Mouse (Mus musculus): ENCODE measurements around the gene Adamts2. TPM values are rescaled to one million over a fixed set of nuclear protein-coding genes. Genes with fewer than 3 reads are reported as not detected.

Adamts2 gene
- total RNA-seq, 2 experiments from 2014 or later, result 6.1 to 9.8 TPM

DNA sequence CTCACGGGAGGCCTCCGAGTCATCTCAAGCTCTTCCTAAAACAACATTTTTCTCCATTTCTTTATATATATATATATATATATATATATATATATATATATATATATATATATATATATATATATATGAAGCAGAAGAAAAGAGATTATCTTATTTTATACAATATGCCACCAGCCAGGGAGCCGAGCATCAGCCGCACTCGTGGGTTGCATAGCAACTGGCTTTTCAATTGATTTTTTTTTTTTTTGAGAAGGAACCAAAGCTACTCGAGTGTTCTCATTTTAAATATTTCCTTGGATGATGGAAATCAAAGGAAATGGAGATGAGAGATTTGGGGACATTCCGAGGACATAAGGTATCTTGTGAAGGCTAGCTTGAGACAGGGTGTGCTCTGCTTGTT is 164.6 kb downstream of the Adamts2 start:
- DNase-seq, result no peak
- no peak overlapping the region for H3K27ac ChIP-seq
- H3K4me3 ChIP-seq, result no peak overlapping the region
- intact Hi-C loops (cut with DNase I), result loop anchor here (5.0 kb wide), 3 partner anchors 89 to 164 kb away; partner anchors contain the start of gene Adamts2
- TF ChIP-seq CTCF (IDR thresholded peaks at IDR 0.05), result no peak

DNA sequence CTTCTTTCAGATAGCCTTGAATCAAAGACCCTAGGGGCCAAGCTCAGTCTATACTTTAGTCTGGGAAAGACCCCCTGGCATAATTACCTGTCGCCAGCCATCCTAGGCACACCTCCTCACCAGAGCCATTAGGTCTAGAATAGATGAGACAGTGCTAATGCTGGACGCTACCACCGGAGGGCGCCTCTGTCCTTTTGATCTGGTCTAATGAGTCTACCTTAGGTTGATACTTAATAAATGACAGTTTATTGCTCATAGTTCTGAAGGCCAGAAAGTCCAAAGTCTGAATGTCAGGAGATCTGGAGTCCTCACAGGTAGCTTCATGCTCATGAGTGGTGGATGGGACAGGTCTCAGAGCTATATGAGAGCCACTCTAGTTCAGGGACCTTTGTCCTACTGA is 165.2 kb downstream of the Adamts2 start:
- DNase-seq, result peak; percentile 54
- TF ChIP-seq CTCF (IDR thresholded peaks at IDR 0.05), result peak; percentile 62
- H3K4me3 ChIP-seq, result no peak overlapping the region
- intact Hi-C loops (cut with DNase I), result loop anchor here (5.0 kb wide), 3 partner anchors 90 to 165 kb away; partner anchors contain the start of gene Adamts2
- H3K27ac ChIP-seq, result no peak overlapping the region

DNA sequence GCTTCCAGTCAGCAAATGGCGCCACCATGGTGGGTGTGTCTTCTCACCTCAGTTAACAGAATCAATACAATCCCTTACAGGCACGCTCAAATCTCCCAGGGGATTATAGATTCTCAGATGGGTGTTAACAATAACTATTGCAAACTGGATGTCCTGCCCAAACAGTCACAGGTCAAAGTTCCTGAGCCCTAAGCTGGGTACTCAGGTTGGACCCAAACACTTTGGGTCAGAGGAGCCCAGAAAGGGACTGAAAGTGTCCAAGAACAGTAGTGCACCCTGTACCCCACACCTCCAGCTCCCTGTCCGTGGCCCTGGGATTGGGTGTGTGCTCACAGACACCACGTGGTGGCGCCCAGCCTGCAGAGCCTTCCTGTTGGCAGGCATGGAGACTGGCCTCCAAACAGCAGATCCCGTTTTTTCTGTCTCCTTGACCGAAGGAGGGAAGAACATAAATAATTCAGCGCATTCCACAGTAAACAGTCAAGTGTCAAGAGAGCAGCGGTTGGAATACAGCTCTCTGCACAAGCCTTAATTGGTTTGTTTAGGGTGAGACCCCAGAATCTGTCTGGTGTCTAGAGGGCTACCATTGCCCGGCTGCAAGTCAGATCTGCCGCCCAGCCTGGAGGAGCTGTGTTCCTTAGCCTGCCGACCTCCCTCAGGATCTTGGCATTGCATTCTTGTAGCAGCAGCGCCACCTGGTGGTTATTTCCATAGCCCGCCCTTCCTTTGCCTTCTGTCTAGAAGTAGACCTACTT is 167.3 kb downstream of the Adamts2 start:
- peak; percentile 90 for DNase-seq
- Histone ChIP-seq H3K4me3 (peak overlapping the region; percentile 61), H3K27ac (peak overlapping the region; percentile 67; the same call in 1 of the 2 replicates)
- intact Hi-C loops (cut with DNase I), result loop anchor here (1.0 to 5.0 kb wide), 5 partner anchors 92 to 326 kb away; partner anchors contain the start of gene Adamts2
- peak; percentile 96 for TF ChIP-seq CTCF (IDR thresholded peaks at IDR 0.05)

DNA sequence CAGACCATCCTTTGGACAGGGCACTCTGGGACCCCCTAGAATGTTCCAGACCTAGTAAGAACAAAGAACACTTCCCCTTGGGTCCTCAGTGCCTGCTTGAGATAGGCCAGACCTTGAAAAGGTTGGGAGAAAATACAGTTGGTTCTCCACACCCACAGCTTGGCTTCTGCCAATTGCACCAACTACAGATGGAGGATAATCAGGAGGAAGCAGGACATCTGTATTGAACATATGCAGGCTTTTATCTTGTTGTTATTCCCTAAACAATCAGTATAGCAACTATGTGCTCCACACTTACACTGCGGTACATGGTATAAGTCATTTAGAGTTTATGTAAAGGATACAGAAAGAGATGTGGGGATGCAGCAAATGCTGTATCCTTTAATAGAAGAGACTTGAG is 169.1 kb downstream of the Adamts2 start:
- Histone ChIP-seq H3K27ac (no peak overlapping the region), H3K4me3 (no peak overlapping the region)
- intact Hi-C loops (cut with DNase I), result no loop called here
- no peak for DNase-seq
- TF ChIP-seq CTCF (IDR thresholded peaks at IDR 0.05), result no peak

DNA sequence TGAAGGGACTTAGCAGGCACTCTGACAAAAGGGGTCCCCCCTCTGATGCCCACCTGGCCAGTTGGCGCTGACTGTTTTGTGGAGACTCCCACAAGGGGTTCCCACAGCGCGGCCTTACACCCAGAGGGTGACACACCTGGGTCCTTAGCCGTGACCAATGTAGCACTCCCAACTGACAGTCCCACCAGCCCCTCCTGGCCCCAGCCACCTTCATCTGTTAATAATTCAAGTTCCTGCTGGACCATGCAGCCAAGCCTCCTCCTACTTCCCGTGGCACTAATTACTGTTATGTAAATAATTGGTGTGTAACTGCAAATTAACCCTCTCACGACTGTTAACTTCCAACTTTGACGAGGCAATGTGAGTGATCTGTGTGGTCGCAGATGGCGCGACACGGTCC is 195.8 kb downstream of the Adamts2 start:
- H3K4me3 ChIP-seq, result no peak overlapping the region
- intact Hi-C loops (cut with DNase I), result no loop called here
- no peak for DNase-seq
- no peak overlapping the region for H3K27ac ChIP-seq
- TF ChIP-seq CTCF (IDR thresholded peaks at IDR 0.05), result no peak

DNA sequence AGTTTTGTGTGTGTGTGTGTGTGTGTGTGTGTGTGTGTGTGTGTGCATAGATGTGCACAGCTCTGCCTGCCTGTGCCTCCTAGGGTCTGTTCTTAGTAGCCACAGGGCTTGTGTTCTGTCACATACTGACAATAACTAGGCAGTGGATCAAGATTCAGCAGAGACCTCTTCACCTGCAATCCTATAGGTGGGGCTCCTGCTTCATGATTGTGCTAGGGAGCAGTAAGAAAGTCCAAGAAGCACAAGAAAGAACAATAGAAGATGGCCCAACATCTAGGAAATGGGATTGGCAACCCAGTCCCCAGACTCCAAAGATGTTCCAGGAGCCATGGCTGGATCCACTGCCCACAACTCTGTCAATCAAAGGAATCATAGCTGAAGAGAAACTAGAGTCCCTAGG is 197.0 kb downstream of the Adamts2 start:
- TF ChIP-seq CTCF (IDR thresholded peaks at IDR 0.05), result no peak

DNA sequence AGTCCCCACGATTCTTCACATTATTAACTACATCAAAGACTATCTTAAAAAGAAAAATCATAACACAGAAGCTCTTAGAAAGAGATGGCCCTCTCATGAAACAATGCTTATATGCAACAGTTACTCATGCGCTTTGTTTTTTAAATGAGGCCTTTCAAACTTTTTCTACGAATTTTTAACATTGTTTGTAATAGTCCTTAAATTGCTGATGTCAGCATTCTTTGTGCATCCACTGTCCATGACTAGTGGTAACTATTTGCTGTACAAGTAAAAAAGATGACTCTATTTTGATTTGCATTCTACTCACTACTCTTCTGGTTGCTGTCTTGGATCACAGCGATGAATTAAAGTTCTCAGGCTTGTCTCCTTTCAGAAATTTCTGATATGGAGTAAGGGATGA is 212.3 kb downstream of the Adamts2 start:
- intact Hi-C loops (cut with DNase I), result no loop called here
- DNase-seq, result no peak
- no peak overlapping the region for H3K27ac ChIP-seq
- H3K4me3 ChIP-seq, result no peak overlapping the region
- TF ChIP-seq CTCF (IDR thresholded peaks at IDR 0.05), result no peak

More for the DNA sequence above, 197.0 kb downstream of the Adamts2 start:
- Histone ChIP-seq H3K4me3 (no peak overlapping the region), H3K27ac (no peak overlapping the region)
- intact Hi-C loops (cut with DNase I), result no loop called here
- DNase-seq, result no peak

DNA sequence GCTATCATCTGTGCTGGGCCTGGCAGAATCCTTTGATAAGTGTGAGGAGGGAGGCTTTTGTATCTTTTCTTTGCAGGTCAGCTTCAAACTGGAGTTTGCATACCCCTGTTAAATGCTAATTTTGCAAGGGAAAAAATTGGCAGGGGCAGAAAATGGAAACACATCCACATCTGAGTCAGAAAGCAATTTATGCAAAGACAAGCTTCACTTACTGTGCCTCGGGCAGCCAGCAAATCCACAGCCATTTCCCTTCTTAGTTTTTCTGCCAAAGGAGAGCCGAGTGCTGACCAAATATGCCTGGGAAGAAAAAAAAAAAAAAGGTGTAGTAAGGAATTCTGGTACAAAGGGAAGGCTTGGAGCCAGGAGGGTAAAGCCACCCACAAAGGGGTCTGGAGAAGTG is 224.3 kb downstream of the Adamts2 start:
- DNase-seq, result no peak
- Histone ChIP-seq H3K27ac (peak overlapping the region; percentile 88), H3K4me3 (peak overlapping the region; percentile 92)
- intact Hi-C loops (cut with DNase I), result loop anchor here (5.0 kb wide), 2 partner anchors 106 to 231 kb away; partner anchors contain the start of genes Zfp354a and Zfp354b
- TF ChIP-seq CTCF (IDR thresholded peaks at IDR 0.05), result no peak

DNA sequence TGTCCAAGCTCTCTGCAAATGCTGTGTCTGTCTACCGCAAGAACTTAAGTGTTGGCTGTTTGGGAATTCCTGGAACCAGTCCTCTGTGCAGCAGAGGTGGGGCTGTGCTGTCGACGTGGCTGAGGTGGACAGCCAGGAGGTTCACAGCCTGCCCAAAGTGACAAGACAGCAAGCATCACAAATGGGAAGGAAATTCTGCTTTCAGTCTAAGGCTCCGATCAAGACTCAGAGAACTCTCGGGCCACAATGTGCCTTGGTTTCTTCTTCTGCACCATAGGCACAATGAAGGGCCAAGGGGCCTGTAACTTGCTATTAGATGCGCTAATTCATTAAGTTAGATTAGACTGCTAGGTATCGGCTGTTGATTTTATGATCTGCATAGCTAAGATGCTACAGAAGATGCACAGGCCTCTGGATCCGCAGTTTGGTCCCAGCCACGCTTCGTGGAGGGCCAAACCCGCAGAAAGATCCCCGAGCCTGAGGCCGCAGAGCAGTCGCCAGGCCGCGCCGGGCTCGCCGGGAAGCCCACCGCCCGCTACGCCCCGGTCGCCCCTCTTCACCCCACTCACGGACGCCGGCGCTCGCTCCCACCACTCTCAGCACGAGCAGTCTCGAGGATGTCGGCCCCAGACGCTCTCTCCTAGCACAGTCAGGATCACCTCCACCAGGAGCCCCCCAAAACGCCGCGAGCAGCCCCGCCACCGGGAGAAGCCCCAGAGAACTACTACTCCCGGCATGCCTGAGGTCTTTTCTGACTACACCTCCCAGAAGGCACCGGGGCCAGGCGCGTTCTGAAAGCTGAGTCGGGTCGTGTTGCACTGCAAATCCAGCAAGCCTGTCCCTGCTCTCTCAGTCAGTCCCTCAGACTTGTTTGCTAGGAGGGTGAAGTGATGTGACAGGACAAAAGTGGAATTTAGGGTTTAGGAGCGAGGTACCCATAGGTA is 225.4 kb downstream of the Adamts2 start, which contains the start of gene Zfp354c:
Gene Zfp354c, minus strand, starts transcription at position 715 of the 944 bp plus-strand sequence.
- intact Hi-C loops (cut with DNase I), result loop anchor here (5.0 kb wide), 2 partner anchors 105 to 230 kb away; partner anchors contain the start of genes Zfp354a and Zfp354b

DNA sequence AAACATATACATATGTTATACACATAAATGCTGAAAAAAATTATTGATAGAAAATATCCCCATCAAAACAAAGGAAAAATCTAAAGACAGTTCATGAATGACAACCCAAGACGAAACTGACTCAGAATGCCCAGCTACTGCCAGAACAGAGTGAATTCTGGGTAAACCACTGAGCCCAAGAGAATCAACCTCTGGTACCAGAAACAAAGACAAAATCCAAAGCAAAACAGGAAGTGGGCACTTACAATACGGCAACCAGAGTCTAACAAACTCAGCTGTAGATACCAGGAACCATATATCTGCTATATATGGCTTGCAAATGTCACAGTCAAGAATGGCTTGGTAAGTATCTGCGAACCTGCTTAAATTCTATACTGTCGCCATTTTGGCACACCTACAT is 233.8 kb downstream of the Adamts2 start:
- intact Hi-C loops (cut with DNase I), result no loop called here
- Histone ChIP-seq H3K27ac (no peak overlapping the region), H3K4me3 (no peak overlapping the region)
- TF ChIP-seq CTCF (IDR thresholded peaks at IDR 0.05), result no peak
- DNase-seq, result no peak

More for the DNA sequence above, 225.4 kb downstream of the Adamts2 start, which contains the start of gene Zfp354c:
- peak within 1 kb of the TSS; percentile 88 for H3K27ac ChIP-seq
- H3K4me3 ChIP-seq, result peak within 1 kb of the TSS; percentile 92
- DNase-seq, result peak; percentile 91
- TF ChIP-seq CTCF (IDR thresholded peaks at IDR 0.05), result no peak

DNA sequence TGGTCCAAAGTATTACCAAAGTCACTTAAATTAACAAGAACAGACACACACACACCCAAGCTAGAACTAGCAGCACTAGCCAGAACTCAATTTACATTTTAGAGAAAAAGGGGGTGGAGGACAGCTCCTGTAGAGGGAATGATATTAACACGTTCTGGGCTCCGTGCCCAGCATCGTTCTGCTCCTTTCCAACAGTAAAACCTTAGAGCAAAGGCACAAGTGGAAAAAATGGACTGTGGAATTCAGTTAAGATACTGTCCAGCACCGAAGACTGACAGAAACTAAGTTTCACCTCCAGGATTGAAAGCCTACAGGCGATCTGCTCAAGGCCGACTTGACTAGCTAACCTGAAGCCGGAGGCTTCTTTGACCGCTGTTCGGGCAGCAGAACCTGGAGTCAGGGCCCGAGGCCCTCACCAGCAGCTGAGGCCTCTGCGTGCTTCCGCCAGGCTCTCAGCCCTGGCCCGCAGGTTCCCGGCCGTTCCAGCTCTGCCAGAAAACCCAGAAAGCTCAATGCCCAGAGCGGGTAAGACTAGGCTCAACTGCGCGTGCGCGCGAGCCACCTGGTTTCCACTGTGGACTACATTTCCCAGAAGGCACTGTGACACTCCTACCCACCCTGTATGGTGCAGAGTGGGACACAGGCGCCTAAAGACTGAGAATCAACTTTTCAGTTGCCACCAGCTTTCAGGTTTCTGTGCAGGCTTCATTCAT is 239.3 kb downstream of the Adamts2 start, which contains the start of gene Zfp879:
Gene Zfp879, minus strand, starts transcription at position 530 of the 713 bp plus-strand sequence.
- TF ChIP-seq CTCF (IDR thresholded peaks at IDR 0.05), result no peak
- Histone ChIP-seq H3K27ac (peak within 1 kb of the TSS; percentile 85), H3K4me3 (peak within 1 kb of the TSS; percentile 83)
- intact Hi-C loops (cut with DNase I), result loop anchor here (1.0 to 5.0 kb wide), 2 partner anchors 46 to 75 kb away; partner anchors contain the start of genes Zfp2 and Zfp454
- peak; percentile 94 for DNase-seq

DNA sequence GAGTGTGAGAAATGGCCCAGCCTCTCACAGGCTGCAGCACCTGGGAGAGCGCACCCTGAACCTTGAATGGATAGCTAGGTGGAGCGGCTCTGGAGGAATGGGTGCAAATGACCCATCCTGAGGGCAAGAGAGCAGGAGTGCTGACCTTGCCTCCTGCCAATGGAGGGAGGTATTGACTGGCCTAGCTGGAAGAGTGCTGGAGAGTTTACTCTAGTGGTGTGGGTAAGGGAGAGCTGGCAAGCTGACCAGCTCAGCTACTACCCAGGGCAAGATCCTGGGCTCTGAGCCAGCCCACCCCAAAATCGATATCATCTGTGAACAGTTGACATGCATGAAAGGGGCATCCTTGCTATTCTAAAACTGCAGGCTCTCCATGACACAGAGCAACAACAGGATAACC is 244.1 kb downstream of the Adamts2 start:
- intact Hi-C loops (cut with DNase I), result no loop called here
- DNase-seq, result no peak
- no peak for TF ChIP-seq CTCF (IDR thresholded peaks at IDR 0.05)

More for the DNA sequence above, 244.1 kb downstream of the Adamts2 start:
- Histone ChIP-seq H3K4me3 (no peak overlapping the region), H3K27ac (no peak overlapping the region)
